ENCODE assay signal across 10 mouse cellular contexts in genomic region chr13:73270451-73271081, GRCm38 (mm10). TPM values are rescaled to one million over a fixed set of nuclear protein-coding genes. Genes with fewer than 3 reads are reported as not detected.
A peak's percentile ranks its signal among the peaks of the same experiment; 100 is the strongest.
DNase-seq lines count a peak whose midpoint lies in the region; ATAC-seq lines count a peak whose summit lies in the region.
"Had no signal": no experiment of that assay in that cellular context is flagged by ENCODE, and none has a peak within 500 bp of the region (broad histone marks: within the 10 kb centered on the region; RNA-seq: fewer than 3 reads in every experiment).

No protein-coding gene starts in this region.

- H3K9me3 ChIP-seq in heart, embryonic 10.5 days: no peaks in the 10 kb centered on the region
- no peaks in the 10 kb centered on the region for H3K9me3 ChIP-seq in hindbrain, embryonic 15.5 days
- H3K9me3 ChIP-seq: liver, embryonic 13.5 days had no signal

- peak overlapping the region; percentile 52 for H3K4me3 ChIP-seq in heart, embryonic 10.5 days
- 0 out of 2 replicates have a peak overlapping the region, but pooled peaks have one; percentile 3 for H3K4me3 ChIP-seq in hindbrain, embryonic 15.5 days
- H3K4me3 ChIP-seq: liver, embryonic 13.5 days had no signal

- peaks cover 25% of the 10 kb centered on the region for H3K36me3 ChIP-seq in heart, embryonic 10.5 days
- no peaks in the 10 kb centered on the region for H3K36me3 ChIP-seq in hindbrain, embryonic 15.5 days
- H3K36me3 ChIP-seq: liver, embryonic 13.5 days had no signal

- H3K4me2 ChIP-seq in hindbrain, embryonic 15.5 days: peak overlapping the region; percentile 64
- H3K4me2 ChIP-seq: liver, embryonic 13.5 days had no signal

- DNase-seq in heart, embryonic 10.5 days (ENCODE audit: low spot score): no peak
- DNase-seq in heart, adult 11 months: no peak
- DNase-seq in embryo, embryonic 10.5 days (ENCODE audit: low spot score): peak; percentile 44
- peak; percentile 58 for DNase-seq in neural tube, embryonic 10.5 days (ENCODE audit: extremely low spot score, low spot score)
- DNase-seq in urinary bladder, adult 2 months (ENCODE audit: low spot score): no peak
- DNase-seq in urinary bladder, postnatal 14 days (ENCODE audit: low spot score): no peak
- DNase-seq: cerebellum, adult 11-12 months; liver, embryonic 13.5 days had no signal

- H3K27me3 ChIP-seq in heart, embryonic 10.5 days (ENCODE audit: insufficient read depth, poor library complexity, severe bottlenecking): peaks cover 99% of the 10 kb centered on the region
- peaks cover 86% of the 10 kb centered on the region for H3K27me3 ChIP-seq in hindbrain, embryonic 15.5 days

- H3K27ac ChIP-seq in heart, embryonic 10.5 days: peak overlapping the region; percentile 89
- H3K27ac ChIP-seq in hindbrain, embryonic 15.5 days (replicated peaks): no peak overlapping the region
- H3K27ac ChIP-seq: liver, embryonic 13.5 days had no signal

- WGBS in heart, embryonic 10.5 days: 4% methylated on average over 22 of the region's 22 CpGs
- 6% methylated on average over 22 of the region's 22 CpGs for WGBS in hindbrain, embryonic 15.5 days

- H3K4me1 ChIP-seq in heart, embryonic 10.5 days: peaks cover 93% of the 10 kb centered on the region
- H3K4me1 ChIP-seq in hindbrain, embryonic 15.5 days (replicated peaks): peaks cover 27% of the 10 kb centered on the region

- ATAC-seq in hindbrain, embryonic 15.5 days (ENCODE audit: low FRiP score, low read depth): no peak
- ATAC-seq in erythroid progenitor cell, adult 5-6 weeks (replicated peaks; ENCODE audit: low FRiP score, poor library complexity, severe bottlenecking): no peak

- no peak overlapping the region for H3K9ac ChIP-seq in hindbrain, embryonic 15.5 days
- H3K9ac ChIP-seq: liver, embryonic 13.5 days had no signal

RNA-seq across cellular contexts. Expression of gene Irx4, which starts 10.3 kb away (rescaled TPM):
- 39.4 and 78.4 TPM in 2 replicates for polyA plus RNA-seq in heart, embryonic 10.5 days (2016; fragmentation: Nextera tagmentation; extraction: Ambion mirVana)
- polyA plus RNA-seq in hindbrain, embryonic 15.5 days (2015; fragmentation: Nextera tagmentation; extraction: Ambion mirVana): 3.6 and 5.7 TPM in 2 replicates
- not detected in 2 replicates for polyA plus RNA-seq in urinary bladder, adult 2 months (2012; rRNA removed)
- not detected in 2 replicates for total RNA-seq in erythroid progenitor cell, adult 5-6 weeks (2015; ENCODE audit: low replicate concordance)
- total RNA-seq in erythroid progenitor cell, adult 5-6 weeks (2017; ENCODE audit: low replicate concordance): not detected in 2 replicates

RNA-seq across cellular contexts. Expression of gene Mrpl36, which starts 57.7 kb away (rescaled TPM):
- polyA plus RNA-seq in heart, embryonic 10.5 days (2016; fragmentation: Nextera tagmentation; extraction: Ambion mirVana): 145 and 181 TPM in 2 replicates
- 81.1 and 88.8 TPM in 2 replicates for polyA plus RNA-seq in hindbrain, embryonic 15.5 days (2015; fragmentation: Nextera tagmentation; extraction: Ambion mirVana)
- polyA plus RNA-seq in urinary bladder, adult 2 months (2012; rRNA removed): 78.1 and 91.9 TPM in 2 replicates
- 25.9 and 28.9 TPM in 2 replicates for total RNA-seq in erythroid progenitor cell, adult 5-6 weeks (2015; ENCODE audit: low replicate concordance)
- total RNA-seq in erythroid progenitor cell, adult 5-6 weeks (2017; ENCODE audit: low replicate concordance): 4.2 and 7.8 TPM in 2 replicates

RNA-seq across cellular contexts. Expression of gene Ndufs6, which starts 57.8 kb away (rescaled TPM):
- polyA plus RNA-seq in heart, embryonic 10.5 days (2016; fragmentation: Nextera tagmentation; extraction: Ambion mirVana): 499 and 600 TPM in 2 replicates
- polyA plus RNA-seq in hindbrain, embryonic 15.5 days (2015; fragmentation: Nextera tagmentation; extraction: Ambion mirVana): 437 and 439 TPM in 2 replicates
- 236 and 266 TPM in 2 replicates for polyA plus RNA-seq in urinary bladder, adult 2 months (2012; rRNA removed)
- total RNA-seq in erythroid progenitor cell, adult 5-6 weeks (2015; ENCODE audit: low replicate concordance): 57.4 and 76.8 TPM in 2 replicates
- 37.9 and 55.8 TPM in 2 replicates for total RNA-seq in erythroid progenitor cell, adult 5-6 weeks (2017; ENCODE audit: low replicate concordance)

Comparison
In these comparisons a context has a peak if more than half of its experiments do, and no peak if none do; other contexts are left out.
1. DNase-seq: peak in embryo, embryonic 10.5 days (single experiment) and neural tube, embryonic 10.5 days (single experiment); none in heart, embryonic 10.5 days (single experiment), heart, adult 11 months (single experiment), urinary bladder, adult 2 months (single experiment) and urinary bladder, postnatal 14 days (single experiment).